21 mouse cellular contexts compared by ENCODE assay signal in the genomic region with DNA sequence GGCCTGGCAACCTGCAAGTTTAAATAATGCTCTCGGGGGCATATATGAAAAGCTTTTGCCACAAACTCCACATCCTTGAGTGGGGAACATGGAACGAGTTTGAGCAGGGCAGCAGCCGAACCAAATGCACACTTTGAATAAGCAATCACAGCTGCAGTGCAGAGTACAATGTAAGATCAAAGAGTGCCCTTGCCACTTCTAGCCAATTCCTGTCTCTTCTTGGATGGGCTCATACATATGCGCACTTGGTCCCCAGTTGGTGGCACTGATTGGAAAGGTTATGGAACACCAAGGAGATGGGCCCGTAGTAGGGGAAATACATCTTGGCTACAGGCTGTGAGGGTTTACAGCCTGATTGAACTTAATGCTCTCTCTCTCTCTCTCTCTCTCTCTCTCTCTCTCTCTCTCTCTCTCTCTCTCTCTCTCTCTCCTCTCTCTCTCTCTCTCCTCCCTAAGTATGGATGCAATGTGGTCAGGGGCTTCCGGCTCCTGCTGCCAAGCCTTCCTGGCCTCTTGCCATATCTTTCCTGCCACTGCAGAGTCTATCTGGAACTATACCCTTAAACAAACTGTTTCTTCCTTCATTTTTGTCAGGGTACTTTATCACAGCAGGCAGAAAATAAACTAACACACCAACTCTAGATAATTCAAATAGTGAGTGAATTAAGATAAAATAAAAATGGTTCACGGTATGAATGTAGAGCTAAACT.
DNase-seq lines count a peak whose midpoint lies in the region; ATAC-seq and TF ChIP-seq lines count a peak whose summit lies in the region.
"Had no signal": no experiment of that assay in that cellular context is flagged by ENCODE, and none has a peak within 500 bp of the region (broad histone marks: within the 10 kb centered on the region; RNA-seq: fewer than 3 reads in every experiment).

No protein-coding gene starts in this region.

- H3K9me3 ChIP-seq in intestine, embryonic 14.5 days (ENCODE audit: control insufficient read depth, low read length), result no peaks in the 10 kb centered on the region
- H3K9me3 ChIP-seq in intestine, embryonic 15.5 days, result no peaks in the 10 kb centered on the region
- H3K9me3 ChIP-seq in midbrain, postnatal 0 days (ENCODE audit: low read length), result no peaks in the 10 kb centered on the region
- H3K9me3 ChIP-seq in midbrain, embryonic 11.5 days (ENCODE audit: control insufficient read depth, low read length), result no peaks in the 10 kb centered on the region
- H3K9me3 ChIP-seq in lung, postnatal 0 days (ENCODE audit: low read length), result no peaks in the 10 kb centered on the region
- H3K9me3 ChIP-seq: forebrain, embryonic 15.5 days; G1E; heart, embryonic 13.5 days; midbrain, embryonic 12.5 days had no signal

- peak; percentile 38 for DNase-seq in intestine, embryonic 14.5 days (ENCODE audit: low spot score)
- peak; percentile 1 for DNase-seq in midbrain, postnatal 0 days (ENCODE audit: low spot score)
- no peak for DNase-seq in midbrain, embryonic 11.5 days (ENCODE audit: low spot score, missing footprints)
- DNase-seq in lung, postnatal 0 days (ENCODE audit: low spot score), result peak; percentile 29
- DNase-seq in layer of hippocampus, adult 18-20 months (ENCODE audit: low spot score in 2 of 2), result no peak
- no peak for DNase-seq in right cerebral cortex, postnatal 10 days (ENCODE audit: low spot score in 2 of 2)
- DNase-seq: adrenal gland, adult 8-10 months; cerebellum, adult 9-10 months; embryo, embryonic 11 days; heart, postnatal 36 days; kidney, adult 9 months; layer of hippocampus, adult 9-11 months; right cerebral cortex, postnatal 25 days; thymus, postnatal 14 days had no signal

- H3K4me2 ChIP-seq in intestine, embryonic 14.5 days (ENCODE audit: low read length), result no peak overlapping the region
- H3K4me2 ChIP-seq in intestine, embryonic 15.5 days (replicated peaks), result no peak overlapping the region
- no peak overlapping the region for H3K4me2 ChIP-seq in midbrain, postnatal 0 days (ENCODE audit: low read depth, low read length, poor library complexity, severe bottlenecking)
- no peak overlapping the region for H3K4me2 ChIP-seq in midbrain, embryonic 11.5 days
- no peak overlapping the region for H3K4me2 ChIP-seq in lung, postnatal 0 days (replicated peaks; ENCODE audit: low read depth, low read length)
- H3K4me2 ChIP-seq: forebrain, embryonic 15.5 days; heart, embryonic 13.5 days; midbrain, embryonic 12.5 days had no signal

- no peak for TF ChIP-seq CTCF in midbrain, postnatal 0 days (IDR thresholded peaks at IDR 0.05)
- TF ChIP-seq CTCF in lung, postnatal 0 days (IDR thresholded peaks at IDR 0.05), result no peak

- TF ChIP-seq EP300 in lung, postnatal 0 days (IDR thresholded peaks at IDR 0.05), result 0 out of 2 replicates have a peak, but pooled peaks have one; percentile 27

- no peaks in the 10 kb centered on the region for H3K4me1 ChIP-seq in intestine, embryonic 14.5 days (replicated peaks; ENCODE audit: control insufficient read depth, insufficient read depth, low read length)
- H3K4me1 ChIP-seq in intestine, embryonic 15.5 days (replicated peaks), result no peaks in the 10 kb centered on the region
- H3K4me1 ChIP-seq in midbrain, postnatal 0 days (ENCODE audit: insufficient read depth, low read length), result no peaks in the 10 kb centered on the region
- no peaks in the 10 kb centered on the region for H3K4me1 ChIP-seq in midbrain, embryonic 11.5 days (ENCODE audit: control insufficient read depth, insufficient read depth, low read length)
- no peaks in the 10 kb centered on the region for H3K4me1 ChIP-seq in lung, postnatal 0 days (ENCODE audit: insufficient read depth, low read depth, low read length)
- H3K4me1 ChIP-seq: forebrain, embryonic 15.5 days; heart, embryonic 13.5 days; midbrain, embryonic 12.5 days had no signal

- no peaks in the 10 kb centered on the region for H3K36me3 ChIP-seq in intestine, embryonic 14.5 days (ENCODE audit: control insufficient read depth, insufficient read depth, low read length)
- no peaks in the 10 kb centered on the region for H3K36me3 ChIP-seq in intestine, embryonic 15.5 days
- no peaks in the 10 kb centered on the region for H3K36me3 ChIP-seq in midbrain, postnatal 0 days (ENCODE audit: insufficient read depth, low read length)
- H3K36me3 ChIP-seq in midbrain, embryonic 11.5 days (ENCODE audit: control insufficient read depth, insufficient read depth, low read length), result no peaks in the 10 kb centered on the region
- H3K36me3 ChIP-seq in lung, postnatal 0 days (ENCODE audit: insufficient read depth, low read length), result no peaks in the 10 kb centered on the region
- H3K36me3 ChIP-seq: forebrain, embryonic 15.5 days; G1E; heart, embryonic 13.5 days; midbrain, embryonic 12.5 days had no signal

- H3K4me3 ChIP-seq in intestine, embryonic 14.5 days (ENCODE audit: low read depth, low read length), result no peak overlapping the region
- H3K4me3 ChIP-seq in intestine, embryonic 15.5 days (replicated peaks), result no peak overlapping the region
- no peak overlapping the region for H3K4me3 ChIP-seq in midbrain, postnatal 0 days (ENCODE audit: low read depth, low read length)
- no peak overlapping the region for H3K4me3 ChIP-seq in midbrain, embryonic 11.5 days (ENCODE audit: low read depth, low read length)
- no peak overlapping the region for H3K4me3 ChIP-seq in lung, postnatal 0 days (ENCODE audit: low read depth, low read length)
- H3K4me3 ChIP-seq: forebrain, embryonic 15.5 days; heart, embryonic 13.5 days; midbrain, embryonic 12.5 days had no signal

- WGBS in intestine, embryonic 14.5 days, result 69% methylated on average over 7 of the region's 7 CpGs
- WGBS in intestine, embryonic 15.5 days, result 69% methylated on average over 7 of the region's 7 CpGs
- WGBS in midbrain, postnatal 0 days, result 73% methylated on average over 7 of the region's 7 CpGs
- WGBS in midbrain, embryonic 11.5 days, result 84% methylated on average over 7 of the region's 7 CpGs
- WGBS in lung, postnatal 0 days, result 34% methylated on average over 7 of the region's 7 CpGs

- no peak overlapping the region for H3K9ac ChIP-seq in intestine, embryonic 14.5 days (ENCODE audit: low read length)
- H3K9ac ChIP-seq in intestine, embryonic 15.5 days, result no peak overlapping the region
- no peak overlapping the region for H3K9ac ChIP-seq in midbrain, postnatal 0 days (replicated peaks; ENCODE audit: low read length, poor library complexity, severe bottlenecking)
- H3K9ac ChIP-seq in midbrain, embryonic 11.5 days (ENCODE audit: low read length), result no peak overlapping the region
- no peak overlapping the region for H3K9ac ChIP-seq in lung, postnatal 0 days (replicated peaks; ENCODE audit: low read depth)
- H3K9ac ChIP-seq: forebrain, embryonic 15.5 days; heart, embryonic 13.5 days; midbrain, embryonic 12.5 days had no signal

- no peak for ATAC-seq in intestine, embryonic 14.5 days (replicated peaks; ENCODE audit: low FRiP score, low TSS enrichment, low read depth)
- no peak for ATAC-seq in intestine, embryonic 15.5 days
- no peak for ATAC-seq in midbrain, postnatal 0 days (ENCODE audit: low FRiP score)
- no peak for ATAC-seq in midbrain, embryonic 11.5 days (ENCODE audit: low FRiP score)
- ATAC-seq in lung, postnatal 0 days, result peak; percentile 23; the same call in 1 of the 2 replicates
- ATAC-seq in megakaryocyte-erythroid progenitor cell, adult 5-6 weeks (replicated peaks; ENCODE audit: low FRiP score, low TSS enrichment, poor library complexity, severe bottlenecking), result no peak
- ATAC-seq: forebrain, embryonic 15.5 days; hindbrain, embryonic 16.5 days had no signal

- H3K27me3 ChIP-seq in intestine, embryonic 14.5 days (replicated peaks; ENCODE audit: control insufficient read depth, insufficient read depth, low read length), result no peaks in the 10 kb centered on the region
- no peaks in the 10 kb centered on the region for H3K27me3 ChIP-seq in intestine, embryonic 15.5 days (replicated peaks)
- no peaks in the 10 kb centered on the region for H3K27me3 ChIP-seq in midbrain, postnatal 0 days (ENCODE audit: insufficient read depth, low read length)
- no peaks in the 10 kb centered on the region for H3K27me3 ChIP-seq in midbrain, embryonic 11.5 days (ENCODE audit: control insufficient read depth, insufficient read depth, low read length)
- no peaks in the 10 kb centered on the region for H3K27me3 ChIP-seq in lung, postnatal 0 days (replicated peaks; ENCODE audit: insufficient read depth, low read length)
- H3K27me3 ChIP-seq: forebrain, embryonic 15.5 days; heart, embryonic 13.5 days; midbrain, embryonic 12.5 days had no signal

- H3K27ac ChIP-seq in intestine, embryonic 14.5 days (ENCODE audit: low read depth), result no peak overlapping the region
- H3K27ac ChIP-seq in intestine, embryonic 15.5 days, result no peak overlapping the region
- no peak overlapping the region for H3K27ac ChIP-seq in midbrain, postnatal 0 days (ENCODE audit: low read depth, low read length)
- no peak overlapping the region for H3K27ac ChIP-seq in midbrain, embryonic 11.5 days (ENCODE audit: low read depth, low read length)
- H3K27ac ChIP-seq in lung, postnatal 0 days (ENCODE audit: low read length), result no peak overlapping the region
- H3K27ac ChIP-seq: forebrain, embryonic 15.5 days; heart, embryonic 13.5 days; midbrain, embryonic 12.5 days had no signal

Comparison
In these comparisons a context has a peak if more than half of its experiments do, and no peak if none do; other contexts are left out.
1. DNase-seq: peak in intestine, embryonic 14.5 days (single experiment), midbrain, postnatal 0 days (single experiment) and lung, postnatal 0 days (single experiment); none in midbrain, embryonic 11.5 days (single experiment), layer of hippocampus, adult 18-20 months (0 of 2) and right cerebral cortex, postnatal 10 days (0 of 2).